Mouse (Mus musculus) intestine, embryonic 14.5 days (tissue): ENCODE measurements around the gene Pitpna. TPM values are rescaled to one million over a fixed set of nuclear protein-coding genes. Genes with fewer than 3 reads are reported as not detected.

Source experiments
- ATAC-seq: fragments of 200-750 bp; cut with Nextera tagmentation; replicated peaks from 2 replicates; pipeline ENCODE4 v1.8.0; 2017; ENCODE audit warnings: low read depth, moderate number of reproducible peaks, moderate TSS enrichment, moderate library complexity; ENCODE audit not compliant: low FRiP score, low TSS enrichment
- DNase-seq: peaks from one replicate; pipeline ENCODE4 v3.0.0-alpha.2; 2018; ENCODE audit warnings: low spot score
- H3K27ac ChIP-seq: fragments of 300-500 bp; sonication (generic); 2 replicates; pipeline ENCODE4 v1.5.1; 2014; ENCODE audit warnings: low read depth, mild to moderate bottlenecking, control low read depth
- H3K27me3 ChIP-seq: fragments of 300-500 bp; sonication (generic); replicated peaks from 2 replicates; pipeline ENCODE4 v1.6.1; 2014; ENCODE audit warnings: low read length, control low read depth; ENCODE audit not compliant: control insufficient read depth, insufficient read depth
- H3K36me3 ChIP-seq: fragments of 300-500 bp; sonication (generic); 2 replicates; pipeline ENCODE4 v1.6.1; 2014; ENCODE audit warnings: low read length, control low read depth; ENCODE audit not compliant: control insufficient read depth, insufficient read depth
- H3K4me1 ChIP-seq: fragments of 300-500 bp; sonication (generic); replicated peaks from 2 replicates; pipeline ENCODE4 v1.6.1; 2014; ENCODE audit warnings: low read length, control low read depth, mixed read lengths; ENCODE audit not compliant: control insufficient read depth, insufficient read depth
- H3K4me2 ChIP-seq: fragments of 300-500 bp; sonication (generic); 2 replicates; pipeline ENCODE4 v1.6.1; 2014; ENCODE audit warnings: low read length
- H3K4me3 ChIP-seq: fragments of 300-500 bp; sonication (generic); 2 replicates; pipeline ENCODE4 v1.5.1; 2014; ENCODE audit warnings: low read depth, low read length, control low read depth, mixed read lengths
- H3K9ac ChIP-seq: fragments of 300-500 bp; sonication (generic); 2 replicates; pipeline ENCODE4 v1.6.1; 2014; ENCODE audit warnings: mild to moderate bottlenecking, low read length
- H3K9me3 ChIP-seq: fragments of 300-500 bp; sonication (generic); 2 replicates; pipeline ENCODE4 v1.6.1; 2016; ENCODE audit warnings: low read length, control low read depth; ENCODE audit not compliant: control insufficient read depth
- WGBS: fragments of 180-500 bp; shearing (Covaris S2); extraction: QIAGEN DNeasy Blood & Tissue Kit; methylation state at CpG from one replicate; pipeline ENCODE4 v1.1.7; 2014; 5-methylcytosine and 5-hydroxymethylcytosine counted together
- microRNA-seq: library from miRNA; unstranded; fragments of <30 nt; microRNA quantifications from one replicate; pipeline ENCODE4, GENCODE M21; 2016
- polyA plus RNA-seq: library from polyadenylated mRNA; unstranded; fragments of >200 nt; fragmentation: Nextera tagmentation; extraction: Ambion mirVana; gene quantifications from 2 replicates; pipeline ENCODE4 v1.2.1, GENCODE M21; 2014

Gene Pitpna
- polyA plus RNA-seq, 1 experiment from 2014 or later: 82.1 TPM

GRCm38 (mm10) chr11:75673411-75673810 is 85.5 kb downstream of the Pitpna start:
- DNase-seq (no peak), ATAC-seq (no peak)
- H3K27ac ChIP-seq: no peak overlapping the region
- WGBS: 83% methylated on average over 5 of the region's 5 CpGs
- H3K4me3 ChIP-seq: no peak overlapping the region
- H3K9me3 ChIP-seq: no peaks in the 10 kb centered on the region
- H3K36me3 ChIP-seq: peaks cover 49% of the 10 kb centered on the region
- no peaks in the 10 kb centered on the region for H3K4me1 ChIP-seq
- H3K9ac ChIP-seq: no peak overlapping the region
- H3K4me2 ChIP-seq: no peak overlapping the region
- no peaks in the 10 kb centered on the region for H3K27me3 ChIP-seq

- no peaks in the 10 kb centered on the region for H3K4me1 ChIP-seq
- no peaks in the 10 kb centered on the region for H3K27me3 ChIP-seq
- H3K9ac ChIP-seq: no peak overlapping the region
- H3K27ac ChIP-seq: no peak overlapping the region
- DNase-seq (no peak), ATAC-seq (no peak)
- H3K9me3 ChIP-seq: no peaks in the 10 kb centered on the region
- no peak overlapping the region for H3K4me2 ChIP-seq
- 76% methylated on average over 3 of the region's 3 CpGs for WGBS
- H3K4me3 ChIP-seq: no peak overlapping the region
- H3K36me3 ChIP-seq: peaks cover 35% of the 10 kb centered on the region
These were observed 87.0 kb downstream of the Pitpna start for GRCm38 (mm10) chr11:75674875-75675274.

- 88% methylated on average over 3 of the region's 3 CpGs for WGBS
- no peak overlapping the region; the same call in 1 of the 2 replicates for H3K27ac ChIP-seq
- peak overlapping the region; percentile 99 for H3K4me3 ChIP-seq
- H3K4me2 ChIP-seq: peak overlapping the region; percentile 51
- H3K9ac ChIP-seq: no peak overlapping the region
- peaks cover 10% of the 10 kb centered on the region for H3K4me1 ChIP-seq
- H3K27me3 ChIP-seq: no peaks in the 10 kb centered on the region
- DNase-seq: no peak
- no peak; the same call in 1 of the 2 replicates for ATAC-seq
- H3K9me3 ChIP-seq: no peaks in the 10 kb centered on the region
- peaks cover 12% of the 10 kb centered on the region for H3K36me3 ChIP-seq
These were observed 90.2 kb downstream of the Pitpna start for GRCm38 (mm10) chr11:75677881-75678746.

Small RNAs within 50 kb of the gene (microRNA-seq; reads per million reads assigned to microRNA genes)
- not detected for gene Mir3971

Other genes starting within 250 kb of the Pitpna start
- 103 and 116 TPM in 2 replicates for gene Rpa1, start 239.8 kb upstream of the Pitpna start, polyA plus RNA-seq
- 11.6 and 12.5 TPM in 2 replicates for gene Smyd4, start 239.7 kb upstream of the Pitpna start, polyA plus RNA-seq
- 42.0 and 47.1 TPM in 2 replicates for gene Serpinf1, start 165.4 kb upstream of the Pitpna start, polyA plus RNA-seq
- 6.8 and 8.4 TPM in 2 replicates for gene Serpinf2, start 148.5 kb upstream of the Pitpna start, polyA plus RNA-seq
- gene Wdr81, start 133.4 kb upstream of the Pitpna start, polyA plus RNA-seq: 4.7 and 5.9 TPM in 2 replicates
- gene Tlcd2, start 126.4 kb upstream of the Pitpna start, polyA plus RNA-seq: 22.4 and 23.1 TPM in 2 replicates
- gene Prpf8, start 101.3 kb upstream of the Pitpna start, polyA plus RNA-seq: 86.9 and 88.7 TPM in 2 replicates
- gene Rilp, start 78.0 kb upstream of the Pitpna start, polyA plus RNA-seq: 0.43 and 0.65 TPM in 2 replicates
- gene Scarf1, start 74.6 kb upstream of the Pitpna start, polyA plus RNA-seq: 5.4 and 6.0 TPM in 2 replicates
- 3.5 and 4.8 TPM in 2 replicates for gene Slc43a2, start 56.4 kb upstream of the Pitpna start, polyA plus RNA-seq
- gene Inpp5k, start 42.9 kb downstream of the Pitpna start, polyA plus RNA-seq: 23.7 and 25.1 TPM in 2 replicates
- gene Myo1c, start 62.4 kb downstream of the Pitpna start, polyA plus RNA-seq: 41.7 and 42.5 TPM in 2 replicates
- gene Crk, start 91.2 kb downstream of the Pitpna start, polyA plus RNA-seq: 101 and 106 TPM in 2 replicates
- 888 and 941 TPM in 2 replicates for gene Ywhae, start 144.8 kb downstream of the Pitpna start, polyA plus RNA-seq
- 2.2 and 2.6 TPM in 2 replicates for gene Doc2b, start 208.0 kb downstream of the Pitpna start, polyA plus RNA-seq